Mouse (Mus musculus): Measurements from ENCODE around the gene Dcaf1. TPM values are rescaled to one million over a fixed set of nuclear protein-coding genes. Genes with fewer than 3 reads are reported as not detected.

Dcaf1 gene
- total and polyA plus RNA-seq, 2 experiments from 2014 or later, result 7.6 to 27.2 TPM

- no peaks in the 10 kb centered on the region for H3K27me3 ChIP-seq (ENCODE audit: insufficient read depth, low read length)
- WGBS, result 69% methylated on average over 6 of the region's 6 CpGs
- no peak overlapping the region for H3K9ac ChIP-seq (replicated peaks; ENCODE audit: low read length, poor library complexity, severe bottlenecking)
- no peak overlapping the region for H3K4me3 ChIP-seq (ENCODE audit: low read depth, low read length)
- no peak overlapping the region for H3K4me2 ChIP-seq (ENCODE audit: low read depth, low read length, poor library complexity, severe bottlenecking)
- TF ChIP-seq CTCF (IDR thresholded peaks at IDR 0.05), result no peak
- no peak for ATAC-seq (ENCODE audit: low FRiP score)
- H3K9me3 ChIP-seq (ENCODE audit: low read length), result no peaks in the 10 kb centered on the region
- no peaks in the 10 kb centered on the region for H3K36me3 ChIP-seq (ENCODE audit: insufficient read depth, low read length)
- no peak for DNase-seq (ENCODE audit: low spot score)
- H3K4me1 ChIP-seq (ENCODE audit: insufficient read depth, low read length), result no peaks in the 10 kb centered on the region
- H3K27ac ChIP-seq (ENCODE audit: low read depth, low read length), result no peak overlapping the region
These were observed 3.5 kb upstream of the Dcaf1 start for GRCm38 (mm10) chr9:106818191-106818590.

GRCm38 (mm10) chr9:106819201-106819600, 2.5 kb upstream of the Dcaf1 start:
- ATAC-seq (ENCODE audit: low FRiP score), result no peak
- H3K9me3 ChIP-seq (ENCODE audit: low read length), result no peaks in the 10 kb centered on the region
- H3K9ac ChIP-seq (replicated peaks; ENCODE audit: low read length, poor library complexity, severe bottlenecking), result no peak overlapping the region
- 97% methylated on average over 1 of the region's 1 CpGs for WGBS
- H3K36me3 ChIP-seq (ENCODE audit: insufficient read depth, low read length), result no peaks in the 10 kb centered on the region
- no peaks in the 10 kb centered on the region for H3K4me1 ChIP-seq (ENCODE audit: insufficient read depth, low read length)
- no peak overlapping the region for H3K4me3 ChIP-seq (ENCODE audit: low read depth, low read length)
- no peaks in the 10 kb centered on the region for H3K27me3 ChIP-seq (ENCODE audit: insufficient read depth, low read length)
- no peak overlapping the region for H3K27ac ChIP-seq (ENCODE audit: low read depth, low read length)
- peak; percentile 26 for DNase-seq (ENCODE audit: low spot score)
- no peak overlapping the region for H3K4me2 ChIP-seq (ENCODE audit: low read depth, low read length, poor library complexity, severe bottlenecking)
- peak; percentile 67 for TF ChIP-seq CTCF (IDR thresholded peaks at IDR 0.05)

GRCm38 (mm10) chr9:106821050-106821617, 540 bp upstream of the Dcaf1 start:
- peak overlapping the region; percentile 44 for H3K9ac ChIP-seq (replicated peaks; ENCODE audit: low read length, poor library complexity, severe bottlenecking)
- no peak for TF ChIP-seq CTCF (IDR thresholded peaks at IDR 0.05)
- H3K9me3 ChIP-seq (ENCODE audit: low read length), result no peaks in the 10 kb centered on the region
- peak overlapping the region; percentile 45 for H3K4me2 ChIP-seq (ENCODE audit: low read depth, low read length, poor library complexity, severe bottlenecking)
- ATAC-seq (ENCODE audit: low FRiP score), result no peak
- no peaks in the 10 kb centered on the region for H3K27me3 ChIP-seq (ENCODE audit: insufficient read depth, low read length)
- 48% methylated on average over 15 of the region's 15 CpGs for WGBS
- H3K36me3 ChIP-seq (ENCODE audit: insufficient read depth, low read length), result no peaks in the 10 kb centered on the region
- no peaks in the 10 kb centered on the region for H3K4me1 ChIP-seq (ENCODE audit: insufficient read depth, low read length)
- no peak for DNase-seq (ENCODE audit: low spot score)
- peak overlapping the region; percentile 91 for H3K4me3 ChIP-seq (ENCODE audit: low read depth, low read length)
- H3K27ac ChIP-seq (ENCODE audit: low read depth, low read length), result peak overlapping the region; percentile 13; the same call in 1 of the 2 replicates

DNA sequence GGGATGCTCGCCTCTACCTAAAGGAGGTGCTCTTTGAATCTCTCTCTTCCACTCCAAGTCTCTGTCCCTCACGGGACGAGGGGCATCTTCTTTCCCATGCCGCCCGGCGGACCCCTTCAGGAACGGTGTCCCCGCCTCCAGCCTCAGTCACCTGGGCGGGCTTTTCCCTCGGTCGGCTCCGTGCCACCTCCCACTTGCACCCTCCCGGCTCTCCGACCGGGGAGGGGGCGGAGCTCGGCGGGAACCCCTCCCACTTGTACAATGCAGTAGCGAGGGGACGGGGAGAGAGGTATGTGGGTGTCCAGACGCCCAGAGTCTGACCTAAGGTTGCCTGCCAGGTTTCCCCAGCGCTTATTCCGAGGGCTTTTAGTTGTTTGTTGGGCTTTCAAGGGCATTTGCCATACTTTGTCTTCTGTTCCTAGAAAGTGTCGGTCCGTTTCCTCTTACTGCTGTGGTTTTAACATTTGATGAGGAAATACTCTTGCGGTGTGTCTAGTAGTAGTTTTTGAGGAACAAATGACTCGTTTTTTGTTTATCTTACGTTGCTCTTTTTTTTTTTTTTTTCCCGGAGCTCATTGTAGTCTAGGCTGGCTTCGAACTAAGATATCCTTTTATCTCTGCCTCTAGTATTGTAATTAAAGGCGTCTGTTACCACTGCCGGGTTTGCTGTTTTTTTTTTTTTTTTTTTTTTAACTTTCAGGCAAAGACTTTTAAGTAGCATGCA, 869 bp downstream of the Dcaf1 start:
- H3K27ac ChIP-seq (ENCODE audit: low read depth, low read length), result peak overlapping the region; percentile 85
- peak; percentile 52 for ATAC-seq (ENCODE audit: low FRiP score)
- DNase-seq (ENCODE audit: low spot score), result peak; percentile 81
- no peaks in the 10 kb centered on the region for H3K36me3 ChIP-seq (ENCODE audit: insufficient read depth, low read length)
- no peaks in the 10 kb centered on the region for H3K9me3 ChIP-seq (ENCODE audit: low read length)
- no peaks in the 10 kb centered on the region for H3K4me1 ChIP-seq (ENCODE audit: insufficient read depth, low read length)
- H3K4me3 ChIP-seq (ENCODE audit: low read depth, low read length), result peak overlapping the region; percentile 91
- H3K27me3 ChIP-seq (ENCODE audit: insufficient read depth, low read length), result no peaks in the 10 kb centered on the region
- WGBS, result 3% methylated on average over 29 of the region's 32 CpGs
- peak; percentile 24; the same call in 1 of the 2 replicates for TF ChIP-seq CTCF (IDR thresholded peaks at IDR 0.05)
- peak overlapping the region; percentile 97 for H3K4me2 ChIP-seq (ENCODE audit: low read depth, low read length, poor library complexity, severe bottlenecking)
- peak overlapping the region; percentile 71 for H3K9ac ChIP-seq (replicated peaks; ENCODE audit: low read length, poor library complexity, severe bottlenecking)

GRCm38 (mm10) chr9:106840569-106840968, 18.9 kb downstream of the Dcaf1 start:
- H3K27ac ChIP-seq (ENCODE audit: low read depth, low read length), result no peak overlapping the region
- TF ChIP-seq CTCF (IDR thresholded peaks at IDR 0.05), result peak; percentile 50
- H3K4me2 ChIP-seq (ENCODE audit: low read depth, low read length, poor library complexity, severe bottlenecking), result no peak overlapping the region
- ATAC-seq (ENCODE audit: low FRiP score), result no peak
- H3K27me3 ChIP-seq (ENCODE audit: insufficient read depth, low read length), result no peaks in the 10 kb centered on the region
- peaks cover 37% of the 10 kb centered on the region for H3K36me3 ChIP-seq (ENCODE audit: insufficient read depth, low read length)
- no peaks in the 10 kb centered on the region for H3K4me1 ChIP-seq (ENCODE audit: insufficient read depth, low read length)
- no peak for DNase-seq (ENCODE audit: low spot score)
- 97% methylated on average over 1 of the region's 1 CpGs for WGBS
- no peak overlapping the region for H3K9ac ChIP-seq (replicated peaks; ENCODE audit: low read length, poor library complexity, severe bottlenecking)
- no peak overlapping the region for H3K4me3 ChIP-seq (ENCODE audit: low read depth, low read length)
- H3K9me3 ChIP-seq (ENCODE audit: low read length), result no peaks in the 10 kb centered on the region

- Histone ChIP-seq H3K9me3 (ENCODE audit: low read length) (no peaks in the 10 kb centered on the region), H3K9ac (replicated peaks; ENCODE audit: low read length, poor library complexity, severe bottlenecking) (no peak overlapping the region), H3K4me3 (ENCODE audit: low read depth, low read length) (no peak overlapping the region), H3K36me3 (ENCODE audit: insufficient read depth, low read length) (peaks cover 36% of the 10 kb centered on the region), H3K27ac (ENCODE audit: low read depth, low read length) (no peak overlapping the region), H3K27me3 (ENCODE audit: insufficient read depth, low read length) (no peaks in the 10 kb centered on the region), H3K4me1 (ENCODE audit: insufficient read depth, low read length) (no peaks in the 10 kb centered on the region), H3K4me2 (ENCODE audit: low read depth, low read length, poor library complexity, severe bottlenecking) (no peak overlapping the region)
- 95% methylated on average over 6 of the region's 6 CpGs for WGBS
- no peak for DNase-seq (ENCODE audit: low spot score)
- no peak for ATAC-seq (ENCODE audit: low FRiP score)
- no peak for TF ChIP-seq CTCF (IDR thresholded peaks at IDR 0.05)
These were observed 21.1 kb downstream of the Dcaf1 start for GRCm38 (mm10) chr9:106842800-106843199.
